Mouse (Mus musculus) spleen, embryonic (tissue): ENCODE results near the gene Cda.
"Not testable (repeated sequence)": the region's sequence is repeated elsewhere in the genome, so short reads cannot be mapped to it uniquely, and the experiment has no call there.

ENCODE experiments used
- CTCF ChIA-PET: fragments of 350-600 bp; sonication (Branson Sonifier 250); formaldehyde crosslinking; loops from one replicate; lab custom pipeline; 2022; lab: Charles Lee

Gene Cda

DNA sequence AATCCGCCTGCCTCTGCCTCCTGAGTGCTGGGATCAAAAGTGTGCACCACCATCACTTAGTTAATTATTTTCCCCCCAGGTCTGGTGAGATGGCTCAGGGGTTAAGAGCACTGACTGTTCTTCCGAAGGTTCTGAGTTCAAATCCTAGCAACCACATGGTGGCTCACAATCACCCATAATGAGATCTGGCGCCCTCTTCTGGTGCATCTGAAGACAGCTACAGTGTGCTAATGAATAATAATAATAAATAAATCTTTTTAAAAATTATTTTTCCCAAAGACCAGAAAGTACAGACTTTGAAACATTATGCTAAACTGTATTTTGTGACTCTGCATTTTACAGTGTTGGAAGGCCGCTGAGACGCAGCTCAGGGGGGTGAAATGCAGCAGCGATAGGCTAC, 32.1 kb downstream of the Cda start:
- CTCF ChIA-PET: no interaction called here

- CTCF ChIA-PET: interaction anchor here (0.7 kb wide), 1 partner anchor 969 kb away, joined by 3 read pairs; no protein-coding TSS in a partner anchor
Measured at GRCm38 (mm10) chr4:138335036-138335435, 32.8 kb downstream of the Cda start.

DNA sequence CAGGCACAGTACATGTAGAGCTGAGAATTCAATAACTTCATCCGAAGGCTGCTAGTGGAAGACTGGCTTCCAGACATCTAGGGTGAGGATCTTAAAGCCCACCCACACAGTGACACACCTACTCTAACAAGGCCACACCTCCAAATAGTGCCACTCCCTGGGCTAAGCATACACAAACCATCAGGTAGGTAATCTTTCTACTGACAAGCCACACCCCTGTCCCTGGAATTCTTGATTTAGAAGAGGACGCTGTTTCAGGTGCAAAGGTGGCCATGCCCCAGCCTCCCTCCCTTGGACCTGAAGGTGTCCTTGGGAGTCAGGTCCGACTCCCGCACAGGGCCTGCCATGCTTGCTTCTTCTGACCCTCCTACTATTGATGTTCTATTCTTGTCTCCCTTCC, 34.7 kb downstream of the Cda start:
- CTCF ChIA-PET: no interaction called here

- CTCF ChIA-PET: no interaction called here
Measured at GRCm38 (mm10) chr4:138331647-138332046, 36.1 kb downstream of the Cda start.

DNA sequence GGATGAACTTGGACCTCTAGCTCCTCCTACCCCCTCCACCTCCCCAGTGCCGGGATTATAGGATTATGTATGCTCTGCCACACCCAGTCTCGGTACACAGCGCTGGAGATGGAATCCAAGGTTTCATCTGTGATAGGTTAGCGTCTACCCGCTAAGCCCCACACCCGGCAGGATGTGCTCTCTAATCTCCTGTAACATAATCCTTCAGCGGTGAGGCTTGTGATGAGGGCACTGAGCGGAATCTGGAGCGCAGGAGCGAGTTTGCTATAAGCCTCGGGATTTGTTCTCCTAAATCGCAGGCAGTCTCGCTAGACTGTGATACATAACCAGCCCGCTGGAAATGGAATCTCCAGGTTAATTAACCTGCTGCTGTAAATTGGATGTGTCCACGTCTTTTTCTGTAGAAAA, 37.5 kb downstream of the Cda start:
- CTCF ChIA-PET: no interaction called here

DNA sequence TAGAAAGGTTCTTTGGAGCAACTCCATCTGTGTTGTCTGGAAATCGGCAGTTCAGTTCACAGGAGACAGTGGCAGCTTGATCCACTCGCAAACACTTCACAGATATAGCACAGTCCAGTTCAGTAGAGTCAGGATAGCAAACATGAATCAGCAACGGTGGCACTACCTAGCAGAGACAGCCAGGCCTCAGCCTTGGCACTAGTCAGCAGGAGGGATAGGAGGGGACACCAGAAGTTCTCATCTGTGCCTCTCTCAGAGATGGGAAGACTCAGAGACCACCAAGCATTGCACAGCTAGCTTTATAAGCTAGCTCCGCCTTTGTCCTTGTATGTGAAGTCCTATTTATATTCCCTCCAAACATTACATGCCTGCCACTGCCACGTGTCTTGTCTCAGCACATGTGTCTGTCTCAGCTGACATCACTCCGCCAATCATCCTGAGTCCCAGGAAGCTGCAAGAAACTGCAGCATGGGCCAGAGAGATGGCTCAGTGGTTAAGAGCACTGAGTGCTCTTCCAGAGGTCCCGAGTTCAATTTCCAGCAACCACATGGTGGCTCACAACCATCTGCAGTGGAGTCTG, 39.8 kb downstream of the Cda start:
- CTCF ChIA-PET: no interaction called here

DNA sequence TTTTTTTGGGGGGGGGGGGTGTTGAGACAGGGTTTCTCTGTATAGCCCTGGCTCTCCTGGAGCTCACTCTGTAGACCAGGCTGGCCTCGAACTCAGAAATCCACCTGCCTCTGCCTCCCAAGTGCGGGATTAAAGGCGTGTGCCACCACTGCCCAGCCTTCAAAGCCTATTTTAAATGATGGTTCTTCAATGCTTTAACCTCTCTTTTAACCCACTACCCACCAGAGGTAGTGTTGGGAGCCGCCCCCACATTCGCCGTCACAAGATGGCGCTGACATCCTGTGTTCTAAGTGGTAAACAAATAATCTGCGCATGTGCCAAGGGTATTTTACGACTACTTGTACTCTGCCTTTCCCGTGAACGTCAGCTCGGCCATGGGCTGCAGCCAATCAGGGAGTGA, 40.6 kb downstream of the Cda start:
- CTCF ChIA-PET: not testable (repeated sequence)

GRCm38 (mm10) chr4:138326077-138326695, 41.6 kb downstream of the Cda start, which contains the start of gene Pink1:
Gene Pink1 (minus strand): TSS chr4:138326307.
- CTCF ChIA-PET: no interaction called here

DNA sequence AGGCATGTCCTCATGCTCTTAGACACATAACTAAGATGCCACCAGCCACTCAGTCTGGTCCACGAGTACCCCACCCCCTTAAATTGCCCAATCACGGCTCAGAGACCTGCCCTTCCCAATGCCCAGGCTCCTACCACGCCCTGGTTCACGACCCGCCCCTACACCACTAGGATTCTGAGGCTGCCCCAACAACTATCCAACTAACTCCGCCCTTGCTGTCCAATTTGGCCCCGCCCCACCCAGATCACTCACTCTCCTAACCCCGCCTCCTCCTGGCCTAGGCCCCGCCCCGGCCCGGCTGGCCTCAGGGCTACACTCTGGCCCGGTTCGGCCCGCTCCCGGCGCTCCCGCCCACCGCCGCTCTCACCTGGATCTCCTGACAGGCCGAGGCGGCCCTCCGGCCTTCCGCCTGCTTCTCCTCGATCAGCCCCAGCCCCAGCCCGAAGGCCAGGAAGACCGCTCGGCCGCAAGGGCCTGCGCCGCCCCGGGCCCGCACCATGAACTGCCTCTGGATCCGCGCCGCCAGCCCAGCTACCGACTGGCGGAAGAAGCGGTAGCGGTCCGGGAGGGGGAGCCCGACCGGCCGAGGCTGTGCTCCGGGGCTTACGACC, 42.2 kb downstream of the Cda start:
- CTCF ChIA-PET: no interaction called here

GRCm38 (mm10) chr4:138324451-138324850, 43.3 kb downstream of the Cda start:
- CTCF ChIA-PET: no interaction called here

DNA sequence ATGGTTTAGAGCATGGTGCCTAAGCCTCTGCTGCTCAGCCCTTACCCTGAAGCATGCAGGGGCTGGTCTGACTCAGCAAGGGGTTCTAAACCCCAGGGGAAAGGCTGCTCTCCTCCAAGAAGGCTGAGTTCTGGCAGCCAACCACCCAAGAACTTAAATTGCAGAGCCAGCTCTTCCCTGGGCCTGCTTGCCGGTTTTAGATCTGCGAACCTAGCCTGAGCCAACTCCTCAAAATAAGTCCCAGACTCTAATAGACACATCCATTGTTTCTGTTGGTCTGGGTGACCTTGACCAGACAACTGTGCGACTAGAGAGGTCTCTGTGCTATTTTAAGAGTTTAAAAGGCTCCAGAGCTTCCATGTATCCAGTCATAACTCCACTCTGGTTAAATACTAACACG, 44.0 kb downstream of the Cda start:
- CTCF ChIA-PET: interaction anchor here (0.6 kb wide), 1 partner anchor 803 kb away, joined by 9 read pairs; no protein-coding TSS in a partner anchor

DNA sequence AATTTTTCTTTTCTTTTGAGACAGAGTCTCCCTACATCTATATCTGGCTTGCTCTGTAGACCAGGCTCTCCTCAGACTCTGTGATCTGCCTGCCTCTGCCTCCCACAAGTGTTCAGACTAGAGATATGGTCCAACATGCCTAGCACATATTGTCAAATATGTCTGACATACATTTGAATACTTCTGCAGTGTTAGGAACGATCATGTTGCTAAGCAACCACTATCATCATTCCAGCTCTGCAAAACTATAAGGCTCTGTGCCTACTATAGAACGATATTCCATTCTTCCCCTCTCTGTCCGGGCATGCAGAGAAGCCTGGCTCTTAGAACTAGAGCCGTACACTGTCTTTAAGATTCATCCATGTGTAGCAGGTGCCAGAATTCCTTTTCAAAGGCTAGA, 45.1 kb downstream of the Cda start:
- CTCF ChIA-PET: interaction anchor here (0.6 kb wide), 1 partner anchor 79 kb away, joined by 3 read pairs; no protein-coding TSS in a partner anchor

DNA sequence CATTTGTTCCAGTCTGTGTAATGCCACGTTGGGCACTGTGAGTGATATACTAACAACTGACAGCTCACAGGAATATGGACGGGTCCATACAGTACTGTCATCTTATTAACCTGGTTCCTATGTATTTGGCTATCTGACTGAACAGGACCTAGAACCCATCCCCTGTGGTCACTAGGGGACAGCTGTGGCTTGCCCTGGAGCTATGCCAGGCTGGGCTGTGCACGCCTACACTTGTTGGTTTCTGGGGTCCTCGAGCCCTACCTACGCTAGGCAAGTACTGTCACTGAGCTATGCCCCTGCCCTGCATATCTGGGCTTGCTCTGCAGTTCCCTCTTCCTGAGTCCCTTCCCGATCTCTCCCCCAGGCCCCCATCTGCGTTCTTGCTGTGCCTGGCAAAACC, 46.3 kb downstream of the Cda start:
- CTCF ChIA-PET: interaction anchor here (0.6 kb wide), 1 partner anchor 16 kb away, joined by 15 read pairs; no protein-coding TSS in a partner anchor

- CTCF ChIA-PET: no interaction called here
Measured at GRCm38 (mm10) chr4:138320711-138321110, 47.1 kb downstream of the Cda start.

DNA sequence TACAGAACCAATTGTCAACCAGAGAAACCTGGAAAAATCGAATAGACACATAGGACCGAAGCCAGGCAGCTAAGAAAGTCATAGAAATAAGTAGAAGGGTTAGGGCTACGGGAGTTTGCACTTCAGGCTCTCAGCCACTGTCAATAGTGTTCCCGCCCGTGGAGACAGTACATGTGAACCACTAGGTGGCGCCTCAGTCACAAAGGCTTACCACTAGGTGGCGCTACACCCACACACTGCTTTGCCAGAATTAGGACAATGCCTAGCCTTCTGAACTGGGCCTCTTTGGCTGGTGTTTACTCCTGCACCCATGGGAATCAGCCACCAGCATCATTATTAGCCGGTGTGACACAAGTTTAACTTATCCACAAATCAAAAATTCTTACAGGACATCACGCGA, 48.3 kb downstream of the Cda start:
- CTCF ChIA-PET: interaction anchor here (0.6 to 1.9 kb wide), 4 partner anchors 9 to 140 kb away, joined by 8 to 14 read pairs (median 10); no protein-coding TSS in a partner anchor

GRCm38 (mm10) chr4:138318509-138319266, 49.1 kb downstream of the Cda start:
- CTCF ChIA-PET: interaction anchor here (0.6 to 1.9 kb wide), 5 partner anchors 8 to 141 kb away, joined by 3 to 14 read pairs (median 8); no protein-coding TSS in a partner anchor

GRCm38 (mm10) chr4:138316369-138316768, 51.4 kb downstream of the Cda start:
- CTCF ChIA-PET: interaction anchor here (1.1 kb wide), 1 partner anchor 12 kb away, joined by 3 read pairs; the partner anchor contains the start of gene Ddost

DNA sequence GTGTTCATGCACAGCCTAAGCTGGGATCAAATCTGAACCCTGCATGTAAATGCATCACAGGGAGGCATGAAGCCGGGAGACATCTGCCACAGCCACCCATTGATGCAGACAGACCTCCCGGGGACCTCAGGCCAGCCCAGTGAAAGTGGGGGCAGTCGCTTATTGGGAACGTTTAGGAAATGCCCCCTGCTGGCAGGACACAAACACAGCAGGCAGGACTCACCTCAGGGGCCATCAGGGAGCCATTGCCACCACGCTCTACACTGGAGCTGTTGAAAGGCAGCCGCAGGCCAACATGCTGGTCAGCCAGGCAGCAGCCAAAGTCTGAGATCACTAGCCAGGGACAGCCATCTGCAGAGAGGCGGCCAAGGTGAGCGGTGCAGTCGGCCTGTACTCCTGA, 52.0 kb downstream of the Cda start:
- CTCF ChIA-PET: interaction anchor here (1.1 kb wide), 1 partner anchor 11 kb away, joined by 3 read pairs; the partner anchor contains the start of gene Ddost

- CTCF ChIA-PET: no interaction called here
Measured at GRCm38 (mm10) chr4:138313795-138314194, 54.0 kb downstream of the Cda start.

DNA sequence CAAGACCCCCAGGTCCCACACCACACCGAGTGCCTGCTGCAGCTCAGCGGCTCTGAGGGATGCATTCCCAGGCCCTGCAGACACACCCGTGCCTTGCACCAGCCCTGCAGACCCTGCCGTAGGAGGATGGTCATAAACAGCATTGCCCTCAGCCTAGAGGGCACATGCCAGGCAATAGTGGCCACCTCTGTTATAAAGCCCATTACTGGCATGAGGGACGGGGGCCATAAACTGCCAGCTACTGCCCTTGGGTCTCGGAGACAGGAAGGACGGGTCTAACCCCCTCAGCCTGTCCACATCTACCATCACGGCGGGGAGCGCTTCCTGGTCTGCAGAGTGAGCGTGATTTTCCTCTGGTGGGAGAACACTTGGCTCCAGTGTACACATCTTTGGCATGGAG, 54.8 kb downstream of the Cda start:
- CTCF ChIA-PET: no interaction called here

GRCm38 (mm10) chr4:138312105-138312504, 55.7 kb downstream of the Cda start:
- CTCF ChIA-PET: no interaction called here

GRCm38 (mm10) chr4:138311595-138311994, 56.2 kb downstream of the Cda start:
- CTCF ChIA-PET: no interaction called here
